Comparison of ENCODE assay signal across 12 mouse cellular contexts in the genomic region with DNA sequence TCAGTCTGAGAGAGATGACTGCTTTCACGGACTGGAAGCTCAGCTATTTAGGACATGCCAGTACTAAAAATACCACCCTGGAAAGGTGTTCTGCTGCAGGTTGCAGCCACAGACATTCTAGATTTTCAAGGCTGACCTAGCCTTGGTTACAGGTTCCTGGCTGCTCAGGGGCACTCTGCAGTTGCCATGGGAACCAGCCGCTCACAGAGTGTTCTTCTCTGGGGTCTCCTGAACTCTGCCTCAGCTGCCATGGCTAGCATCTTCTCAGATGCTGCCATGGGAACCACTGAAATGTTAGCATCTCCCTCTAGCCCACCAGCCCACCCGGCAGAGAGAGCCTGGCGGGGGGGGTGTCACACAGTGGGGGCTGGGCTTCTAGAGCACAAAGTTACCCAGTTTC. TPM values are rescaled to one million over a fixed set of nuclear protein-coding genes. Genes with fewer than 3 reads are reported as not detected.
DNase-seq lines count a peak whose midpoint lies in the region; ATAC-seq lines count a peak whose summit lies in the region.
"Had no signal": no experiment of that assay in that cellular context is flagged by ENCODE, and none has a peak within 500 bp of the region (broad histone marks: within the 10 kb centered on the region; RNA-seq: fewer than 3 reads in every experiment).

No protein-coding gene starts in this region.

- peaks cover 3% of the 10 kb centered on the region; the same call in 1 of the 2 replicates for H3K9me3 ChIP-seq in forebrain, embryonic 10.5 days
- H3K9me3 ChIP-seq in forebrain, embryonic 11.5 days (ENCODE audit: control insufficient read depth, low read length), result no peaks in the 10 kb centered on the region
- H3K9me3 ChIP-seq in embryonic facial prominence, embryonic 10.5 days, result peaks cover 9% of the 10 kb centered on the region; the same call in 1 of the 2 replicates
- H3K9me3 ChIP-seq in hindbrain, embryonic 14.5 days (ENCODE audit: control insufficient read depth, low read length), result no peaks in the 10 kb centered on the region
- H3K9me3 ChIP-seq in midbrain, embryonic 15.5 days, result no peaks in the 10 kb centered on the region
- H3K9me3 ChIP-seq in intestine, embryonic 16.5 days (ENCODE audit: control insufficient read depth, low read length), result peaks cover 5% of the 10 kb centered on the region

- H3K4me1 ChIP-seq in forebrain, embryonic 10.5 days, result peaks cover 51% of the 10 kb centered on the region
- peaks cover 25% of the 10 kb centered on the region for H3K4me1 ChIP-seq in forebrain, embryonic 11.5 days (replicated peaks; ENCODE audit: control insufficient read depth, insufficient read depth, low read length)
- H3K4me1 ChIP-seq in embryonic facial prominence, embryonic 10.5 days, result peaks cover 62% of the 10 kb centered on the region
- H3K4me1 ChIP-seq in hindbrain, embryonic 14.5 days (replicated peaks; ENCODE audit: control insufficient read depth, insufficient read depth, low read length), result peaks cover 30% of the 10 kb centered on the region
- H3K4me1 ChIP-seq in midbrain, embryonic 15.5 days, result peaks cover 37% of the 10 kb centered on the region
- H3K4me1 ChIP-seq in intestine, embryonic 16.5 days (ENCODE audit: control insufficient read depth, insufficient read depth, low read length), result peaks cover 19% of the 10 kb centered on the region

- WGBS in forebrain, embryonic 10.5 days, result 26% methylated on average over 4 of the region's 4 CpGs
- WGBS in forebrain, embryonic 11.5 days, result 19% methylated on average over 4 of the region's 4 CpGs
- 30% methylated on average over 4 of the region's 4 CpGs for WGBS in embryonic facial prominence, embryonic 10.5 days
- WGBS in hindbrain, embryonic 14.5 days, result 8% methylated on average over 4 of the region's 4 CpGs
- WGBS in midbrain, embryonic 15.5 days, result 4% methylated on average over 4 of the region's 4 CpGs
- WGBS in intestine, embryonic 16.5 days, result 27% methylated on average over 4 of the region's 4 CpGs

- H3K27me3 ChIP-seq in forebrain, embryonic 10.5 days (ENCODE audit: poor library complexity, severe bottlenecking), result 0 out of 2 replicates have a peak, but pooled peaks cover 5% of the 10 kb centered on the region
- H3K27me3 ChIP-seq in forebrain, embryonic 11.5 days (ENCODE audit: control insufficient read depth, insufficient read depth, low read length), result no peaks in the 10 kb centered on the region
- no peaks in the 10 kb centered on the region for H3K27me3 ChIP-seq in embryonic facial prominence, embryonic 10.5 days (replicated peaks; ENCODE audit: low read depth, poor library complexity, severe bottlenecking)
- H3K27me3 ChIP-seq in hindbrain, embryonic 14.5 days (ENCODE audit: control insufficient read depth, insufficient read depth, low read length), result no peaks in the 10 kb centered on the region
- no peaks in the 10 kb centered on the region for H3K27me3 ChIP-seq in midbrain, embryonic 15.5 days (replicated peaks)
- H3K27me3 ChIP-seq in intestine, embryonic 16.5 days (replicated peaks; ENCODE audit: control insufficient read depth, insufficient read depth, low read length), result no peaks in the 10 kb centered on the region

- no peak for ATAC-seq in forebrain, embryonic 11.5 days (replicated peaks; ENCODE audit: low FRiP score)
- ATAC-seq in hindbrain, embryonic 14.5 days (ENCODE audit: low FRiP score), result peak; percentile 58
- ATAC-seq in midbrain, embryonic 15.5 days (replicated peaks), result peak; percentile 61
- ATAC-seq in intestine, embryonic 16.5 days, result no peak
- ATAC-seq: intestine, postnatal 0 days had no signal

- H3K9ac ChIP-seq in forebrain, embryonic 11.5 days (ENCODE audit: low read length), result no peak overlapping the region; the same call in 1 of the 2 replicates
- no peak overlapping the region for H3K9ac ChIP-seq in hindbrain, embryonic 14.5 days
- H3K9ac ChIP-seq in midbrain, embryonic 15.5 days, result no peak overlapping the region
- no peak overlapping the region for H3K9ac ChIP-seq in intestine, embryonic 16.5 days (ENCODE audit: low read depth, low read length)

- no peaks in the 10 kb centered on the region for H3K36me3 ChIP-seq in forebrain, embryonic 10.5 days (replicated peaks)
- no peaks in the 10 kb centered on the region for H3K36me3 ChIP-seq in forebrain, embryonic 11.5 days (ENCODE audit: control insufficient read depth, insufficient read depth, low read length)
- no peaks in the 10 kb centered on the region for H3K36me3 ChIP-seq in embryonic facial prominence, embryonic 10.5 days (replicated peaks)
- H3K36me3 ChIP-seq in hindbrain, embryonic 14.5 days (replicated peaks; ENCODE audit: control insufficient read depth, insufficient read depth), result no peaks in the 10 kb centered on the region
- no peaks in the 10 kb centered on the region for H3K36me3 ChIP-seq in midbrain, embryonic 15.5 days (replicated peaks)
- no peaks in the 10 kb centered on the region for H3K36me3 ChIP-seq in intestine, embryonic 16.5 days (ENCODE audit: control insufficient read depth, insufficient read depth, low read length)

- H3K4me2 ChIP-seq in forebrain, embryonic 11.5 days (ENCODE audit: low read depth, low read length, severe bottlenecking), result no peak overlapping the region
- no peak overlapping the region for H3K4me2 ChIP-seq in hindbrain, embryonic 14.5 days (replicated peaks)
- no peak overlapping the region for H3K4me2 ChIP-seq in midbrain, embryonic 15.5 days
- H3K4me2 ChIP-seq in intestine, embryonic 16.5 days (ENCODE audit: low read depth, low read length), result no peak overlapping the region

- H3K27ac ChIP-seq in forebrain, embryonic 10.5 days, result peak overlapping the region; percentile 51; the same call in 1 of the 2 replicates
- no peak overlapping the region for H3K27ac ChIP-seq in forebrain, embryonic 11.5 days (ENCODE audit: low read depth, low read length)
- peak overlapping the region; percentile 81 for H3K27ac ChIP-seq in embryonic facial prominence, embryonic 10.5 days (replicated peaks)
- H3K27ac ChIP-seq in hindbrain, embryonic 14.5 days, result no peak overlapping the region
- H3K27ac ChIP-seq in midbrain, embryonic 15.5 days, result peak overlapping the region; percentile 71
- no peak overlapping the region for H3K27ac ChIP-seq in intestine, embryonic 16.5 days (ENCODE audit: low read length)

- no peak overlapping the region for H3K4me3 ChIP-seq in forebrain, embryonic 10.5 days
- H3K4me3 ChIP-seq in forebrain, embryonic 11.5 days (ENCODE audit: low read depth, low read length), result no peak overlapping the region
- no peak overlapping the region for H3K4me3 ChIP-seq in embryonic facial prominence, embryonic 10.5 days
- H3K4me3 ChIP-seq in hindbrain, embryonic 14.5 days (replicated peaks; ENCODE audit: low read length), result no peak overlapping the region
- H3K4me3 ChIP-seq in midbrain, embryonic 15.5 days, result no peak overlapping the region
- H3K4me3 ChIP-seq in intestine, embryonic 16.5 days (ENCODE audit: low read length), result no peak overlapping the region

- peak; percentile 45 for DNase-seq in forebrain, embryonic 10.5 days (ENCODE audit: extremely low spot score, low spot score)
- DNase-seq in forebrain, embryonic 11.5 days (ENCODE audit: low spot score), result no peak
- peak; percentile 68 for DNase-seq in embryonic facial prominence, embryonic 10.5 days (ENCODE audit: low spot score)
- no peak for DNase-seq in hindbrain, embryonic 14.5 days (ENCODE audit: low spot score)
- no peak for DNase-seq in spleen, adult 12 weeks (ENCODE audit: low spot score)
- no peak for DNase-seq in left cerebral cortex, adult 8-10 months (ENCODE audit: low spot score in 2 of 2)
- DNase-seq: adrenal gland, adult 8-10 months; cerebellum, adult 9-10 months; lung, postnatal 36 days had no signal

RNA-seq across cellular contexts. Expression of gene Alox5ap, which starts 52.4 kb away (rescaled TPM):
- 2.6 and 3.9 TPM in 2 replicates for polyA plus RNA-seq in forebrain, embryonic 10.5 days (2016; fragmentation: Nextera tagmentation; extraction: Ambion mirVana)
- 4.5 and 4.7 TPM in 2 replicates for polyA plus RNA-seq in forebrain, embryonic 11.5 days (2014; fragmentation: Nextera tagmentation; extraction: Ambion mirVana)
- polyA plus RNA-seq in embryonic facial prominence, embryonic 10.5 days (2016; fragmentation: Nextera tagmentation; extraction: Ambion mirVana), result 5.5 and 5.8 TPM in 2 replicates
- 9.5 and 14.8 TPM in 2 replicates for polyA plus RNA-seq in hindbrain, embryonic 14.5 days (2014; fragmentation: Nextera tagmentation; extraction: Ambion mirVana)
- 10.0 and 11.1 TPM in 2 replicates for polyA plus RNA-seq in midbrain, embryonic 15.5 days (2015; fragmentation: Nextera tagmentation; extraction: Ambion mirVana)
- polyA plus RNA-seq in intestine, embryonic 16.5 days (2015; fragmentation: Nextera tagmentation; extraction: Ambion mirVana), result 11.2 and 11.4 TPM in 2 replicates
- 10 to 100 TPM in 3 of 4 experiments, 1 to 10 TPM in 1; 6.7 to 14.3 (median 11.2) TPM for total RNA-seq in left cerebral cortex, adult 8-10 months (2022)

Comparison
In these comparisons a context has a peak if more than half of its experiments do, and no peak if none do; other contexts are left out.
1. DNase-seq: peak in forebrain, embryonic 10.5 days (single experiment) and embryonic facial prominence, embryonic 10.5 days (single experiment); none in forebrain, embryonic 11.5 days (single experiment), hindbrain, embryonic 14.5 days (single experiment), spleen, adult 12 weeks (single experiment) and left cerebral cortex, adult 8-10 months (0 of 2).
2. H3K27ac ChIP-seq: peak in forebrain, embryonic 10.5 days (single experiment), embryonic facial prominence, embryonic 10.5 days (single experiment) and midbrain, embryonic 15.5 days (single experiment); none in forebrain, embryonic 11.5 days (single experiment), hindbrain, embryonic 14.5 days (single experiment) and intestine, embryonic 16.5 days (single experiment).
3. ATAC-seq: peak in hindbrain, embryonic 14.5 days (single experiment) and midbrain, embryonic 15.5 days (single experiment); none in forebrain, embryonic 11.5 days (single experiment) and intestine, embryonic 16.5 days (single experiment).